Mouse (Mus musculus): Measurements from ENCODE around the gene Tor1a. TPM values are rescaled to one million over a fixed set of nuclear protein-coding genes. Genes with fewer than 3 reads are reported as not detected.
"Not testable (repeated sequence)": the region's sequence is repeated elsewhere in the genome, so short reads cannot be mapped to it uniquely, and the experiment has no call there.

Tor1a gene
- polyA plus RNA-seq, 1 experiment, result not detected

DNA sequence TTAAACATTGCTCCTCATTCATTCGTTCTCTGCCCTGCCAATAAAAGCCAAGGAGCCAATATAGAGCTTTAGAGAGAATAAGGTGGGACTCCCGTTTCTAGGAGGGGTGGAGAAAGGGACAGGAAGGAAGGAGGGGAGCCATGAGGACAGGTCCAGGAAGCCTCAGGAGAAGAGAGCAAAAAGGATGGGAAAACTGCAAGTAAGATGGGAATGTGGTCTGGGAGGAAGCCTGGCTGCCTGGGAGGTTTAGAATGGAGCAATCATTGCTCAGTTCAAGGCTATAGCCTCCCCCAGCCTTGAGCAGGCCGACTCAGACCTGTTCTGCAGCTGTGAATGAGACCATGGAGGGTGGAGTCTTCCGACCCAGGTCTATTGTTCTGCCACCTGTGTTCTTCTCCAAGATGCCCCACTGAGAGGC, 29.1 kb downstream of the Tor1a start:
- 57% methylated on average over 4 of the region's 4 CpGs for WGBS
- H3K4me1 ChIP-seq (ENCODE audit: control insufficient read depth, insufficient read depth, low read length), result no peaks in the 10 kb centered on the region; the same call in 1 of the 2 replicates
- H3K27ac ChIP-seq (ENCODE audit: insufficient read depth, low read depth, low read length), result no peak overlapping the region
- no peak overlapping the region for H3K4me3 ChIP-seq (ENCODE audit: insufficient read depth, low read depth, low read length)
- TF ChIP-seq CTCF (IDR thresholded peaks at IDR 0.05; ENCODE audit: insufficient read depth, low read depth, low read length) (no peak), POLR2A (IDR thresholded peaks at IDR 0.05; ENCODE audit: insufficient read depth, low read depth, low read length) (no peak)

DNA sequence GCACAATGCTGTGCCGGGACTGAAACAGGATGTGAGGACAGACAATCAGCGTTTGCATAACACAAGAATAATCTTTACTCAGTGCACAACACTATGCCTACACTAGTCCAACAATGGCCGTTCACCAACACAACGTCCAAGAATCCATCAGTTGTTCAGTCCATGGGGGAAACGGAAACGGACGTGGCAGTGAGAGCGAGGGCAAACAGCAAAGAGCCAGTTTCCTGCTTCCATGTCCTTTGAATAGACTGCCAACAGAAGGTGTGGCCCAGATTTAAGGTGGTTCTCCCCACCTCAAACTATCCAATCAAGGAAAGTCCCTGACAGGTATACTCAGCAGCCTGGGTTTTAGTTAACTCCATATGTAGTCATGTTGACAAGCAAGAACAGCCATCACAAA, 30.0 kb downstream of the Tor1a start:
- TF ChIP-seq POLR2A (IDR thresholded peaks at IDR 0.05; ENCODE audit: insufficient read depth, low read depth, low read length), result no peak
- TF ChIP-seq CTCF (IDR thresholded peaks at IDR 0.05; ENCODE audit: insufficient read depth, low read depth, low read length), result no peak
- H3K27ac ChIP-seq (ENCODE audit: insufficient read depth, low read depth, low read length), result no peak overlapping the region
- no peaks in the 10 kb centered on the region; the same call in 1 of the 2 replicates for H3K4me1 ChIP-seq (ENCODE audit: control insufficient read depth, insufficient read depth, low read length)
- WGBS, result 75% methylated on average over 8 of the region's 8 CpGs
- no peak overlapping the region for H3K4me3 ChIP-seq (ENCODE audit: insufficient read depth, low read depth, low read length)

DNA sequence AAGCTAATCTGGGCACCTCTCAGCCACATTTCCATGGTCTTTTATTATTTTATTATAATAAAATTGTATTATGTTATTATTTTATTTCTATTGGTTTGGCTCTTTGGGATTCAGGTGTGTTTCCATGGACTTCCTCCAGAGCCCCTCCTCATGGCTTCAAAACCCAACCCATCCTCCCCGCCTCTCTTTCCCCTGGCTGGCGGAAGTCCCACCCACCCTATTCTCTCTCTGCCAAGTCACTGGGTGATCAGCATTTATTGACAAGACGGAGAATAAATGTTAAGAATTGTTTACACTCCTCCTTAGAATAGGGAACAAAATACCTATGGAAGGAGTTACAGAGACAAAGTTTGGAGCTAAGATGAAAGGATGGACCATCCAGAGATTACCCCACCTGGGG, 30.9 kb downstream of the Tor1a start:
- Histone ChIP-seq H3K4me3 (ENCODE audit: insufficient read depth, low read depth, low read length) (no peak overlapping the region), H3K4me1 (ENCODE audit: control insufficient read depth, insufficient read depth, low read length) (no peaks in the 10 kb centered on the region), H3K27ac (ENCODE audit: insufficient read depth, low read depth, low read length) (no peak overlapping the region)
- WGBS, result 69% methylated on average over 3 of the region's 3 CpGs
- TF ChIP-seq CTCF (IDR thresholded peaks at IDR 0.05; ENCODE audit: insufficient read depth, low read depth, low read length) (no peak), POLR2A (IDR thresholded peaks at IDR 0.05; ENCODE audit: insufficient read depth, low read depth, low read length) (no peak)

DNA sequence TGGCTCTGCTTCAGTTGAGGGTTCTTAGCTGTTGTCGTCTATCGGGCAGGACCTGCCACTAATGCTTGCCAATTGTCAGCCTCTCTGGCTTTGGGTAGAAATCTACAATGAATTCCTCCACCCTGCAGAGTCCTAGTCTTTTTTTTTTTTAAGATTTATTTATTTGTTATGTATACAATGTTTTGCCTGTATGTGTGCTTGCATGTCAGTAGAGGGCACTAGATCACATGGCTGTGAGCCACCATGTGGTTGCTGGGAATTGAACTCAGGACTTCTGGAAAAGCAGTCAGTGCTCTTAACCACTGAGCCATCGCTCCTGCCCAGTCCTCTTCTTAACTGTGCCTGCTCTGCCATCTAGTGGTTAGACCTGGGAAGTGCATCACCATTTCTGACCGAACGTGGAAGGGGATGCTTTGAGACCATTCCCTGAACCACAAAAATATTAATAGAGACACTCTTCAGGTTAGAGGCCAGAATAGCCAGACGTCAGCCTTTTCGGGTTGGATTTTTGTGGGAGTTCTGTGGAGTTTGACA, 33.7 kb downstream of the Tor1a start:
- TF ChIP-seq CTCF (IDR thresholded peaks at IDR 0.05; ENCODE audit: insufficient read depth, low read depth, low read length), result no peak
- TF ChIP-seq POLR2A (IDR thresholded peaks at IDR 0.05; ENCODE audit: insufficient read depth, low read depth, low read length), result no peak
- Histone ChIP-seq H3K27ac (ENCODE audit: insufficient read depth, low read depth, low read length) (no peak overlapping the region), H3K4me3 (ENCODE audit: insufficient read depth, low read depth, low read length) (no peak overlapping the region), H3K4me1 (ENCODE audit: control insufficient read depth, insufficient read depth, low read length) (peaks cover 9% of the 10 kb centered on the region)
- 21% methylated on average over 7 of the region's 7 CpGs for WGBS

DNA sequence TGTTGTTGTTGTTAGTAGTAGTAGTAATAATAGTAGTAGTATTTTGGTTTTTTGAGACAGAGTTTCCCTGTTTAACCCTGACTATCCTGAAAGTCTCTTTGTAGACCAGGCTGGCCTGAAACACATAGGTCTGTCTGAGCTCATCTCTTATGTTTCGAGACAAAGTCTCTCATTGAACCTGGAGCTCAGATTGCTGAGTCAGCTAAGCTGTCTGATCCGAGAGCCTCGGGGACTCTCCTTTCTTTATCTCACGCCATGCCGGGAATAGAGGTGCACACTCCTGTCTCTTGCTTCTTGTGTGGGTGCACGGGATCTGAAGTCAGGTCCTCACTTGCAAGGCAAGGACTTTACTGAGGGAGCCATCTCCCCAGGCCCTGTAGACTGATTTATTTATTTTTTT, 34.7 kb downstream of the Tor1a start:
- Histone ChIP-seq H3K4me3 (ENCODE audit: insufficient read depth, low read depth, low read length) (no peak overlapping the region), H3K4me1 (ENCODE audit: control insufficient read depth, insufficient read depth, low read length) (peaks cover 11% of the 10 kb centered on the region), H3K27ac (ENCODE audit: insufficient read depth, low read depth, low read length) (no peak overlapping the region)
- 77% methylated on average over 6 of the region's 6 CpGs for WGBS
- TF ChIP-seq POLR2A (IDR thresholded peaks at IDR 0.05; ENCODE audit: insufficient read depth, low read depth, low read length), result no peak
- no peak for TF ChIP-seq CTCF (IDR thresholded peaks at IDR 0.05; ENCODE audit: insufficient read depth, low read depth, low read length)

DNA sequence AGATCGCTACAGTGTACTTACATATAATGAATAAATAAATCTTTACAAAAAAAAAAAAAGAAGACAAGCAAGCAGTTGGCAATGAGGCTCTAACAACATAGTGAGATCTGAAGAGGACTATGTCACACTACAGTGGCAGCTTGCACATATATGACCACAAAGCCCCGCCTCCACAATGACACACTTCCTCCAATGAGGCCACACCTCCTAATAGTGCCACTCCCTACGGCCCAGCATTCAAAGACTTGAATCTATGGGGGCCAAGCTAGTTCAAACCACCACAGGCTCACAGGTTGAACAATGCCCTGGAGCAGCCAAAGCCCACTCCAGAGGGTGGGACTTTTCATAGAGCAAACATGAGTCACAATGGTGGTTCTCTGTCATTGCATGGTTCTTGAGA, 35.8 kb downstream of the Tor1a start:
- Histone ChIP-seq H3K4me3 (ENCODE audit: insufficient read depth, low read depth, low read length) (no peak overlapping the region), H3K27ac (ENCODE audit: insufficient read depth, low read depth, low read length) (no peak overlapping the region), H3K4me1 (ENCODE audit: control insufficient read depth, insufficient read depth, low read length) (peaks cover 20% of the 10 kb centered on the region)
- WGBS, result 78% methylated on average over 3 of the region's 3 CpGs
- TF ChIP-seq CTCF (IDR thresholded peaks at IDR 0.05; ENCODE audit: insufficient read depth, low read depth, low read length) (no peak), POLR2A (IDR thresholded peaks at IDR 0.05; ENCODE audit: insufficient read depth, low read depth, low read length) (no peak)

DNA sequence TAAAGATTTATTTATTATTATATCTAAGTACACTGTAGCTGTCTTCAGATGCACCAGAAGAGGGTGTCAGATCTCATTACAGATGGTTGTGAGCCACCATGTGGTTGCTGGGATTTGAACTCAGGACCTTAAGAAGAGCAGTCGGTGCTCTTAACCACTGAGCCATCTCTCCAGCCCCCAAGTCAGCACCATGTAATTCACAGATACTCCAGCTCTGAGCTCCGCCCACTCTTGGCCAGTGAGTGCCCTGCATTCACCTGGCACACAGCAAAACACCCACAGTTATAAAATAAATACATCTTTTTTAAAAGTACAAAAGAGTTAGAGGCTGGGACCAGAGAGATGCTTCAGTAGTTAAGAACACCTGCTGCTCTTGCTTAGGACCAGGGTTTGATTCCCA, 36.9 kb downstream of the Tor1a start:
- not testable (repeated sequence) for H3K4me3 ChIP-seq (ENCODE audit: insufficient read depth, low read depth, low read length); H3K27ac ChIP-seq (ENCODE audit: insufficient read depth, low read depth, low read length)
- H3K4me1 ChIP-seq (ENCODE audit: control insufficient read depth, insufficient read depth, low read length), result peaks cover 22% of the 10 kb centered on the region
- 85% methylated on average over 2 of the region's 2 CpGs for WGBS

DNA sequence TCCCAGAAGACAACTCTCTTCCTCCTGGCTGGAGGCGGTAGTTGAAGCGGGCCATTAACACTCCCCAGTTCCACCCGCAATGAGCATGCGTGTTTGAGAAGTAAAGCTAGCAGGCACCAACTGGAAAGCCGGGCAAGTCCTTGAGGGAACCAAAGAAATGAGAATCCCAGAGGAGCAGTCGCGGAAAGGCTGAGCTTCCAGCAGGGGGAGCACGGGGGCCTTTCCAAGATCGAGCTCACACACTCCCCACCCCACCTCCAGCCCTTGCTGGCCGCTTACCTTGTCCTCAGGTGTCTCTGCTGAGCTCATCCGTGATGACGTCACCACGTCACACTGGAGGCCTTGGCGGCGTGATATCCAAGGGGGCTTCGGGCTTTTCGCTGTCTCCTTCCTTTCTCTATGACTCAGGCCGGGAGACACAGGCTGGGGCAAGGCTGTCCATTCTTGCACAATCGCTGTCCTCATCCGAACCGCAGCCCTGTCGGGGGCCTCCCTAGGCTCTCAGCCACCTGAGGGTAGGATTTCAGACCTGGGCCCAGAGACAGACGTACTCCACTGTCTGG, 38.2 kb downstream of the Tor1a start, which contains the start of gene Ptges:
Gene Ptges, minus strand, starts transcription at position 381 of the 563 bp plus-strand sequence.
- Histone ChIP-seq H3K4me1 (ENCODE audit: control insufficient read depth, insufficient read depth, low read length) (peaks cover 22% of the 10 kb centered on the region), H3K4me3 (ENCODE audit: insufficient read depth, low read depth, low read length) (peak within 1 kb of the TSS; percentile 29), H3K27ac (ENCODE audit: insufficient read depth, low read depth, low read length) (no peak within 1 kb of the TSS)
- 3% methylated on average over 23 of the region's 23 CpGs for WGBS
- TF ChIP-seq CTCF (IDR thresholded peaks at IDR 0.05; ENCODE audit: insufficient read depth, low read depth, low read length) (peak; percentile 50; the same call in 1 of the 2 replicates), POLR2A (IDR thresholded peaks at IDR 0.05; ENCODE audit: insufficient read depth, low read depth, low read length) (no peak)

DNA sequence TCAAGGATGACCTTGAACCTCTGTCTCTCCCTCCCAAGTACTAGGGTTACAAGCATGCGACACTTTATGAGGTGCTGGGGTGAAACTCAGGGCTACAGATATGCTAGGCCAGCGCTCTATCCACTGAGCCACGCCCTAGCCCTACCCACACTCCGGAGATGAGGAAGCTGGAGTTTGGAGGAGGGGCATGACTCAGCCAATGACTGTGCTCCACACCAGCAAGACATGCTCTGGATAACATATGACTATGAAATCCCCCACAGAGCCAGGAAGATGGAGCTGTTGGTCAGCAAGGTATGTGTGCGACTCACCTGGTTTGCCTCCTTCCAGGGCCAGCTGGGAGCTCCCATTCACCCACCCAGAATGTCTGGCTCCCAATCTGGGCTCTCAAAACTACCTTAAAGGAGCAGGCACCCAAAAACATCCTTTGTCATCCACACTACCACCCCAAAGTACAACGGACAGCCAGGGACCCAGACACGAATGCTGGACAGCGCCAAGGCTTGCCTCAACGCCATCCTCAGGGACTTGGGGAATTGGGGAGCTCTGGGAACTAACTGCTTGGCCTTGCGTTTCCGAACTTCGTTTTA, 38.7 kb downstream of the Tor1a start:
- peaks cover 22% of the 10 kb centered on the region for H3K4me1 ChIP-seq (ENCODE audit: control insufficient read depth, insufficient read depth, low read length)
- WGBS, result 27% methylated on average over 12 of the region's 12 CpGs
- H3K4me3 ChIP-seq (ENCODE audit: insufficient read depth, low read depth, low read length), result peak overlapping the region; percentile 29
- no peak overlapping the region for H3K27ac ChIP-seq (ENCODE audit: insufficient read depth, low read depth, low read length)
- no peak for TF ChIP-seq CTCF (IDR thresholded peaks at IDR 0.05; ENCODE audit: insufficient read depth, low read depth, low read length)
- no peak for TF ChIP-seq POLR2A (IDR thresholded peaks at IDR 0.05; ENCODE audit: insufficient read depth, low read depth, low read length)
